Mouse (Mus musculus) stomach, postnatal 0 days (tissue): Measurements from ENCODE around the gene Stard13.

Experiments
- CTCF ChIP-seq: IDR thresholded peaks from 2 replicates; pipeline ENCODE4 v1.5.1; 2016; ENCODE audit warnings: antibody characterized with exemption, low read depth, mild to moderate bottlenecking, moderate library complexity
- EP300 ChIP-seq: optimal IDR thresholded peaks from 2 replicates; pipeline ENCODE3; 2016; ENCODE audit warnings: antibody characterized with exemption

- no peak for TF ChIP-seq CTCF
- TF ChIP-seq EP300 = no peak
Measured at GRCm38 (mm10) chr5:151108955-151109354, 124.7 kb downstream of the Stard13 start.
